Mouse (Mus musculus): ENCODE measurements around the gene Caskin2. TPM values are rescaled to one million over a fixed set of nuclear protein-coding genes. Genes with fewer than 3 reads are reported as not detected.
"Not testable (repeated sequence)": the region's sequence is repeated elsewhere in the genome, so short reads cannot be mapped to it uniquely, and the experiment has no call there.

The Caskin2 gene
- total RNA-seq, 4 experiments from 2014 or later, result 18.2 to 18.9 (median 18.4) TPM

- DNase-seq (ENCODE audit: low spot score in 2 of 2), result peak; percentile 40 to 59
Measured at GRCm38 (mm10) chr11:115765607-115766141, 47.8 kb downstream of the Caskin2 start.

DNA sequence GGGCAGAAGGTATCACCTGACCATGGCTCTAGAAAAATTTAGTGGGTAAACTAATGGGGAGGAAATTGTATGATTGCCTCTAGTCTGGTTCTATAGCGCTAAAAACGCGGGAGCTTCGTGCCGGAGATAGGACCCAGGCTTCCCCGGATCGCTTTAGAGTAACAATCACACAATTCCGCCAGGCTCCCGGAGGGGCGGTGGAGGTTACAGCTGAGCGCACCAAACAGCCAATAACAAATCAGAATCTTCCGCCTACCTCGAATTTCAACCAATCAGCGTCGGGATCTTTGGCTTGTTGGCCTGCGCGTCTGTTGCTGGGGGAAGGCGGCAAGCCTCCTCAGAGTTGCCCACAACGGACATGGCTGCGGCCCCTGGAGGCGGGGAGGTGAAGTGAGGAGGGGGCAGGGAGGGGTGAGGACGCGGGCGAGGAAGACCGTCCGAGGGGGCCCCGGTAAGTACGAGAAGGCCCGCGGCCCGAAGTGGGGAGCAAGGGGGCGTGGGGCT, 48.3 kb downstream of the Caskin2 start, which contains the start of gene Tmem94:
Tmem94 (plus strand) TSS at position 331 of the 504 bp plus-strand sequence.
- DNase-seq (ENCODE audit: low spot score in 2 of 2), result peak; percentile 93 to 96

GRCm38 (mm10) chr11:115764698-115765097, 48.7 kb downstream of the Caskin2 start:
- DNase-seq (ENCODE audit: low spot score in 2 of 2), result no peak

GRCm38 (mm10) chr11:115762176-115762575, 51.3 kb downstream of the Caskin2 start:
- not testable (repeated sequence) for DNase-seq (ENCODE audit: low spot score in 2 of 2)

DNA sequence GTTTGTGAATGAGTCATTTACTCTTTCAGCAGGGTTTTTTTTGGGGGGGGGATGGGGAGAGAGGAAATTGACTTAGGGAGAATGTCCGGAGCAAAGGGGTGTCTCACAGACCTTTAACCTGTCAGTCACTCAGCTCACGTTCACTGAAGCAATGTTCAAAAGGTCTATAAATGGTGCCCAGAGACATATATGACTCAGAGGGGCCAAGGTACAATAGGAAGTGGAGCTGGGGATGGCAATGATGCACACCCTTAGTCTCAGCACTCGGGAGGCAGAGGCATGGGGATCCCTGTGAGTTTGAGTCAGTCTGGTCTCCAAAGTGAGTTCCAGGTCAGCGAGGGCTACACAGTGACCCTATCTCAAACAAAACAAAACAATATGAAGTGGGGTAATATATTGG, 60.0 kb downstream of the Caskin2 start:
- no peak for DNase-seq (ENCODE audit: low spot score in 2 of 2)

GRCm38 (mm10) chr11:115752653-115753052, 60.8 kb downstream of the Caskin2 start:
- no peak for DNase-seq (ENCODE audit: low spot score in 2 of 2)

- DNase-seq (ENCODE audit: low spot score in 2 of 2), result no peak
Measured at GRCm38 (mm10) chr11:115751725-115752124, 61.7 kb downstream of the Caskin2 start.

- peak in 1 of 2 experiments; percentile 18 for DNase-seq (ENCODE audit: low spot score in 2 of 2)
Measured at GRCm38 (mm10) chr11:115749834-115750233, 63.6 kb downstream of the Caskin2 start.

Small RNA genes within 50 kb of the gene (microRNA-seq; reads per million reads assigned to microRNA genes)
- 1.7 to 2.0 reads per million in 2 experiments for gene Mir5621

Other genes with a start within 250 kb of the Caskin2 start
- 10 to 100 TPM; 43.9 to 49.4 (median 46.0) TPM for gene Nup85, start 249.2 kb downstream of the Caskin2 start, total RNA-seq (2022)
- 10 to 100 TPM; 36.9 to 57.0 (median 48.4) TPM for gene Mrps7, start 209.7 kb downstream of the Caskin2 start, total RNA-seq (2022)
- 10 to 100 TPM; 73.8 to 92.9 (median 89.0) TPM for gene Gga3, start 209.6 kb downstream of the Caskin2 start, total RNA-seq (2022)
- 10 to 100 TPM; 13.9 to 22.0 (median 17.6) TPM for gene Mif4gd, start 200.7 kb downstream of the Caskin2 start, total RNA-seq (2022)
- 10 to 100 TPM; 54.5 to 62.2 (median 58.5) TPM for gene Slc25a19, start 185.3 kb downstream of the Caskin2 start, total RNA-seq (2022)
- gene Grb2, start 105.0 kb downstream of the Caskin2 start, total RNA-seq (2022), result 100 to 1,000 TPM; 206 to 217 (median 212) TPM
- gene Tmem94, start 48.2 kb downstream of the Caskin2 start, total RNA-seq (2022), result 10 to 100 TPM; 58.1 to 66.3 (median 62.9) TPM
- 10 to 100 TPM; 12.4 to 17.1 (median 14.5) TPM for gene Tsen54, start 1.1 kb upstream of the Caskin2 start, total RNA-seq (2022)
- gene Llgl2, start 10.4 kb upstream of the Caskin2 start, total RNA-seq (2022), result 1 to 10 TPM; 2.5 to 5.2 (median 4.6) TPM
- under 1 TPM; 0.07 to 0.89 (median 0.57) TPM for gene Myo15b, start 44.8 kb upstream of the Caskin2 start, total RNA-seq (2022)
- gene Smim5, start 86.3 kb upstream of the Caskin2 start, total RNA-seq (2022), result 1 to 10 TPM in 1 of 4 experiments, under 1 TPM in 2, not detected in 1; 0.78 to 1.6 (median 0.95) TPM
- gene Smim6, start 98.4 kb upstream of the Caskin2 start, total RNA-seq (2022), result not detected
- gene Sap30bp, start 119.6 kb upstream of the Caskin2 start, total RNA-seq (2022), result 10 to 100 TPM; 42.0 to 61.0 (median 55.7) TPM
- 10 to 100 TPM; 23.5 to 33.0 (median 25.2) TPM for gene Recql5, start 119.8 kb upstream of the Caskin2 start, total RNA-seq (2022)
- gene Itgb4, start 161.1 kb upstream of the Caskin2 start, total RNA-seq (2022), result 10 to 100 TPM in 3 of 4 experiments, 1 to 10 TPM in 1; 9.4 to 13.4 (median 11.3) TPM
- 10 to 100 TPM; 16.1 to 19.7 (median 18.6) TPM for gene Galk1, start 199.1 kb upstream of the Caskin2 start, total RNA-seq (2022)
- gene H3f3b, start 214.3 kb upstream of the Caskin2 start, total RNA-seq (2022), result 100 to 1,000 TPM; 272 to 296 (median 284) TPM
- gene Unk, start 216.7 kb upstream of the Caskin2 start, total RNA-seq (2022), result 10 to 100 TPM; 23.4 to 27.7 (median 25.0) TPM

Data from left cerebral cortex, adult 8-10 months (tissue).